Mouse (Mus musculus): ENCODE data around the gene Sytl1. TPM values are rescaled to one million over a fixed set of nuclear protein-coding genes. Genes with fewer than 3 reads are reported as not detected.

The Sytl1 gene
- total and polyA plus RNA-seq, 3 experiments, result 0.05 to 2.5 (median 1.4) TPM

- TF ChIP-seq GATA1 (IDR thresholded peaks at IDR 0.05; ENCODE audit: borderline replicate concordance, low read length) (no peak), POLR2AphosphoS5 (IDR thresholded peaks at IDR 0.05; ENCODE audit: insufficient replicate concordance, low read depth, low read length) (no peak), CTCF (IDR thresholded peaks at IDR 0.05; ENCODE audit: low read depth, low read length) (no peak), TAL1 (conservative IDR thresholded peaks at IDR 0.05; ENCODE audit: low read depth, low read length) (no peak), GATA2 (IDR thresholded peaks at IDR 0.05; ENCODE audit: borderline replicate concordance, low read depth, low read length) (no peak)
- H3K36me3 ChIP-seq (replicated peaks), result peaks cover 96% of the 10 kb centered on the region
- peaks cover 23% of the 10 kb centered on the region for H3K4me1 ChIP-seq (ENCODE audit: insufficient read depth, low read depth, low read length)
- H3K9me3 ChIP-seq (replicated peaks), result no peaks in the 10 kb centered on the region
- DNase-seq (ENCODE audit: low spot score), result no peak
- no peak for ATAC-seq (ENCODE audit: extremely low read depth, insufficient number of reproducible peaks, low FRiP score, poor library complexity, severe bottlenecking)
- H3K4me3 ChIP-seq (ENCODE audit: low read depth, low read length), result no peak overlapping the region
- no peaks in the 10 kb centered on the region for H3K27me3 ChIP-seq (ENCODE audit: insufficient read depth, low read length)
These were observed 8.0 kb upstream of the Sytl1 start for GRCm38 (mm10) chr4:133270929-133271328.

GRCm38 (mm10) chr4:133269596-133269995, 6.7 kb upstream of the Sytl1 start:
- TF ChIP-seq TAL1 (conservative IDR thresholded peaks at IDR 0.05; ENCODE audit: low read depth, low read length), result no peak
- TF ChIP-seq POLR2AphosphoS5 (IDR thresholded peaks at IDR 0.05; ENCODE audit: insufficient replicate concordance, low read depth, low read length), result no peak
- TF ChIP-seq GATA2 (IDR thresholded peaks at IDR 0.05; ENCODE audit: borderline replicate concordance, low read depth, low read length), result no peak
- TF ChIP-seq GATA1 (IDR thresholded peaks at IDR 0.05; ENCODE audit: borderline replicate concordance, low read length), result no peak
- TF ChIP-seq CTCF (IDR thresholded peaks at IDR 0.05; ENCODE audit: low read depth, low read length), result no peak
- DNase-seq (ENCODE audit: low spot score) (no peak), ATAC-seq (ENCODE audit: extremely low read depth, insufficient number of reproducible peaks, low FRiP score, poor library complexity, severe bottlenecking) (no peak)

GRCm38 (mm10) chr4:133268931-133269330, 6.0 kb upstream of the Sytl1 start:
- no peak for DNase-seq (ENCODE audit: low spot score)
- Histone ChIP-seq H3K4me1 (ENCODE audit: insufficient read depth, low read depth, low read length) (peaks cover 19% of the 10 kb centered on the region), H3K27me3 (ENCODE audit: insufficient read depth, low read length) (no peaks in the 10 kb centered on the region), H3K4me3 (ENCODE audit: low read depth, low read length) (no peak overlapping the region), H3K9me3 (replicated peaks) (no peaks in the 10 kb centered on the region), H3K36me3 (replicated peaks) (peaks cover 93% of the 10 kb centered on the region)
- TF ChIP-seq TAL1 (conservative IDR thresholded peaks at IDR 0.05; ENCODE audit: low read depth, low read length), result no peak
- TF ChIP-seq GATA1 (IDR thresholded peaks at IDR 0.05; ENCODE audit: borderline replicate concordance, low read length), result no peak
- no peak for ATAC-seq (ENCODE audit: extremely low read depth, insufficient number of reproducible peaks, low FRiP score, poor library complexity, severe bottlenecking)

More at GRCm38 (mm10) chr4:133269596-133269995, 6.7 kb upstream of the Sytl1 start:
- Histone ChIP-seq H3K36me3 (replicated peaks) (peaks cover 96% of the 10 kb centered on the region), H3K4me1 (ENCODE audit: insufficient read depth, low read depth, low read length) (peaks cover 21% of the 10 kb centered on the region), H3K4me3 (ENCODE audit: low read depth, low read length) (no peak overlapping the region), H3K27me3 (ENCODE audit: insufficient read depth, low read length) (no peaks in the 10 kb centered on the region), H3K9me3 (replicated peaks) (no peaks in the 10 kb centered on the region)

GRCm38 (mm10) chr4:133266248-133266880, 3.5 kb upstream of the Sytl1 start:
- no peaks in the 10 kb centered on the region for H3K27me3 ChIP-seq (ENCODE audit: insufficient read depth, low read length)
- no peaks in the 10 kb centered on the region for H3K9me3 ChIP-seq (replicated peaks)
- peaks cover 85% of the 10 kb centered on the region for H3K36me3 ChIP-seq (replicated peaks)
- peaks cover 44% of the 10 kb centered on the region for H3K4me1 ChIP-seq (ENCODE audit: insufficient read depth, low read depth, low read length)
- TF ChIP-seq TAL1 (conservative IDR thresholded peaks at IDR 0.05; ENCODE audit: low read depth, low read length) (no peak), POLR2AphosphoS5 (IDR thresholded peaks at IDR 0.05; ENCODE audit: insufficient replicate concordance, low read depth, low read length) (no peak), CTCF (IDR thresholded peaks at IDR 0.05; ENCODE audit: low read depth, low read length) (no peak), GATA2 (IDR thresholded peaks at IDR 0.05; ENCODE audit: borderline replicate concordance, low read depth, low read length) (no peak), GATA1 (IDR thresholded peaks at IDR 0.05; ENCODE audit: borderline replicate concordance, low read length) (no peak)
- H3K4me3 ChIP-seq (ENCODE audit: low read depth, low read length), result no peak overlapping the region
- DNase-seq (ENCODE audit: low spot score) (no peak), ATAC-seq (ENCODE audit: extremely low read depth, insufficient number of reproducible peaks, low FRiP score, poor library complexity, severe bottlenecking) (no peak)

- peaks cover 50% of the 10 kb centered on the region for H3K4me1 ChIP-seq (ENCODE audit: insufficient read depth, low read depth, low read length)
- H3K4me3 ChIP-seq (ENCODE audit: low read depth, low read length), result no peak overlapping the region
- no peaks in the 10 kb centered on the region for H3K9me3 ChIP-seq (replicated peaks)
- TF ChIP-seq GATA2 (IDR thresholded peaks at IDR 0.05; ENCODE audit: borderline replicate concordance, low read depth, low read length), result no peak
- no peak for TF ChIP-seq POLR2AphosphoS5 (IDR thresholded peaks at IDR 0.05; ENCODE audit: insufficient replicate concordance, low read depth, low read length)
- no peak for TF ChIP-seq GATA1 (IDR thresholded peaks at IDR 0.05; ENCODE audit: borderline replicate concordance, low read length)
- no peak for TF ChIP-seq TAL1 (conservative IDR thresholded peaks at IDR 0.05; ENCODE audit: low read depth, low read length)
- no peak for TF ChIP-seq CTCF (IDR thresholded peaks at IDR 0.05; ENCODE audit: low read depth, low read length)
- H3K27me3 ChIP-seq (ENCODE audit: insufficient read depth, low read length), result no peaks in the 10 kb centered on the region
- ATAC-seq (ENCODE audit: extremely low read depth, insufficient number of reproducible peaks, low FRiP score, poor library complexity, severe bottlenecking), result no peak
- DNase-seq (ENCODE audit: low spot score), result no peak
- peaks cover 80% of the 10 kb centered on the region for H3K36me3 ChIP-seq (replicated peaks)
These were observed 2.8 kb upstream of the Sytl1 start for GRCm38 (mm10) chr4:133265759-133266158.

- DNase-seq (ENCODE audit: low spot score) (no peak), ATAC-seq (ENCODE audit: extremely low read depth, insufficient number of reproducible peaks, low FRiP score, poor library complexity, severe bottlenecking) (no peak)
- no peak for TF ChIP-seq CTCF (IDR thresholded peaks at IDR 0.05; ENCODE audit: low read depth, low read length)
- TF ChIP-seq GATA2 (IDR thresholded peaks at IDR 0.05; ENCODE audit: borderline replicate concordance, low read depth, low read length), result no peak
- no peak for TF ChIP-seq GATA1 (IDR thresholded peaks at IDR 0.05; ENCODE audit: borderline replicate concordance, low read length)
- Histone ChIP-seq H3K9me3 (replicated peaks) (no peaks in the 10 kb centered on the region), H3K27me3 (ENCODE audit: insufficient read depth, low read length) (no peaks in the 10 kb centered on the region), H3K36me3 (replicated peaks) (peaks cover 75% of the 10 kb centered on the region), H3K4me1 (ENCODE audit: insufficient read depth, low read depth, low read length) (peaks cover 52% of the 10 kb centered on the region), H3K4me3 (ENCODE audit: low read depth, low read length) (no peak overlapping the region)
These were observed 2.4 kb upstream of the Sytl1 start for GRCm38 (mm10) chr4:133265297-133265696.
